Mouse (Mus musculus) testis, adult 2 months (tissue): ENCODE measurements at regions not wholly inside any gene's neighbourhood (a gene's known extent, or its start where the extent isn't known, plus 50 kb on each side); places are given as distances from the start of the nearest gene placed in this dataset.

Experiments
- CTCF ChIP-seq: fragments of 200-500 bp; IDR thresholded peaks from 2 replicates; pipeline ENCODE4 v1.5.1; 2012; ENCODE audit warnings: low read depth, mild to moderate bottlenecking, inconsistent platforms, low read length, moderate library complexity; ENCODE audit not compliant: control insufficient read depth, insufficient read depth, insufficient replicate concordance
- POLR2A ChIP-seq: fragments of 200-500 bp; IDR thresholded peaks from 2 replicates; pipeline ENCODE4 v1.6.1; 2012; ENCODE audit warnings: low read depth, mild to moderate bottlenecking, inconsistent platforms, low read length, moderate library complexity; ENCODE audit not compliant: control insufficient read depth

GRCm38 (mm10) chr3:38333321-38333910 is 151.2 kb downstream of the Ankrd50 start:
- TF ChIP-seq CTCF (no peak), POLR2A (no peak)
